Mouse (Mus musculus) hindbrain, embryonic 10.5 days (tissue): ENCODE results near the gene Lpin2. TPM values are rescaled to one million over a fixed set of nuclear protein-coding genes. Genes with fewer than 3 reads are reported as not detected.

Source experiments
- DNase-seq: peaks from one replicate; pipeline ENCODE4 v3.0.0-alpha.2; 2017; ENCODE audit warnings: low spot score
- H3K27ac ChIP-seq: fragments of 300-500 bp; sonication (generic); 2 replicates; pipeline ENCODE4 v1.5.1; 2016; ENCODE audit warnings: mild to moderate bottlenecking, moderate library complexity
- H3K27me3 ChIP-seq: fragments of 300-500 bp; sonication (generic); 2 replicates; pipeline ENCODE4 v1.6.1; 2016; ENCODE audit warnings: mild to moderate bottlenecking; ENCODE audit not compliant: poor library complexity, insufficient read depth, severe bottlenecking
- H3K36me3 ChIP-seq: fragments of 300-500 bp; sonication (generic); 2 replicates; pipeline ENCODE4 v1.6.1; 2016; ENCODE audit warnings: mild to moderate bottlenecking, moderate library complexity
- H3K4me1 ChIP-seq: fragments of 300-500 bp; sonication (generic); replicated peaks from 2 replicates; pipeline ENCODE4 v1.6.1; 2016; ENCODE audit warnings: mild to moderate bottlenecking
- H3K4me3 ChIP-seq: fragments of 300-500 bp; sonication (generic); 2 replicates; pipeline ENCODE4 v1.5.1; 2016; ENCODE audit warnings: mild to moderate bottlenecking, moderate library complexity
- H3K9me3 ChIP-seq: fragments of 300-500 bp; sonication (generic); 2 replicates; pipeline ENCODE4 v1.6.1; 2016; ENCODE audit warnings: mild to moderate bottlenecking, moderate library complexity
- WGBS: fragments of 180-500 bp; shearing (Covaris S2); methylation state at CpG from one replicate; pipeline ENCODE4 v1.1.7; 2016; 5-methylcytosine and 5-hydroxymethylcytosine counted together
- polyA plus RNA-seq: library from polyadenylated mRNA; unstranded; fragments of >200 nt; fragmentation: Nextera tagmentation; extraction: Ambion mirVana; gene quantifications from 2 replicates; pipeline ENCODE4 v1.2.1, GENCODE M21; 2016

Lpin2 gene
- polyA plus RNA-seq, 1 experiment from 2014 or later, result 31.1 TPM

- no peak for DNase-seq
- no peaks in the 10 kb centered on the region for H3K27me3 ChIP-seq
- 0 out of 2 replicates have a peak, but pooled peaks cover 3% of the 10 kb centered on the region for H3K36me3 ChIP-seq
- no peak overlapping the region for H3K27ac ChIP-seq
- 90% methylated on average over 3 of the region's 3 CpGs for WGBS
- peaks cover 11% of the 10 kb centered on the region for H3K9me3 ChIP-seq
- no peaks in the 10 kb centered on the region for H3K4me1 ChIP-seq
- H3K4me3 ChIP-seq, result no peak overlapping the region
Observed at GRCm38 (mm10) chr17:71194906-71195632, 12.7 kb downstream of the Lpin2 start.

GRCm38 (mm10) chr17:71195633-71196391, 13.5 kb downstream of the Lpin2 start:
- WGBS, result 81% methylated on average over 10 of the region's 10 CpGs
- Histone ChIP-seq H3K9me3 (peaks cover 11% of the 10 kb centered on the region), H3K4me3 (no peak overlapping the region), H3K27ac (no peak overlapping the region), H3K4me1 (no peaks in the 10 kb centered on the region; the same call in 1 of the 2 replicates), H3K27me3 (no peaks in the 10 kb centered on the region), H3K36me3 (0 out of 2 replicates have a peak, but pooled peaks cover 3% of the 10 kb centered on the region)
- DNase-seq, result no peak

GRCm38 (mm10) chr17:71196415-71196814, 14.1 kb downstream of the Lpin2 start:
- Histone ChIP-seq H3K4me1 (peaks cover under 1% of the 10 kb centered on the region; the same call in 1 of the 2 replicates), H3K36me3 (0 out of 2 replicates have a peak, but pooled peaks cover 3% of the 10 kb centered on the region), H3K27ac (no peak overlapping the region), H3K27me3 (no peaks in the 10 kb centered on the region), H3K9me3 (peaks cover 11% of the 10 kb centered on the region), H3K4me3 (no peak overlapping the region)
- 72% methylated on average over 3 of the region's 3 CpGs for WGBS
- no peak for DNase-seq

- WGBS, result 87% methylated on average over 3 of the region's 3 CpGs
- H3K36me3 ChIP-seq, result no peaks in the 10 kb centered on the region
Observed at GRCm38 (mm10) chr17:71199346-71199745, 17.0 kb downstream of the Lpin2 start.

GRCm38 (mm10) chr17:71202136-71202535, 19.8 kb downstream of the Lpin2 start:
- H3K4me1 ChIP-seq, result peaks cover 20% of the 10 kb centered on the region
- no peak overlapping the region for H3K27ac ChIP-seq
- 0 out of 2 replicates have a peak, but pooled peaks cover 2% of the 10 kb centered on the region for H3K36me3 ChIP-seq
- peak; percentile 37 for DNase-seq
- H3K27me3 ChIP-seq, result no peaks in the 10 kb centered on the region
- no peaks in the 10 kb centered on the region for H3K9me3 ChIP-seq
- no peak overlapping the region for H3K4me3 ChIP-seq
- WGBS, result 53% methylated on average over 4 of the region's 4 CpGs

More at GRCm38 (mm10) chr17:71199346-71199745, 17.0 kb downstream of the Lpin2 start:
- Histone ChIP-seq H3K27me3 (no peaks in the 10 kb centered on the region), H3K4me3 (no peak overlapping the region), H3K4me1 (peaks cover 20% of the 10 kb centered on the region), H3K9me3 (no peaks in the 10 kb centered on the region), H3K27ac (no peak overlapping the region)
- no peak for DNase-seq

- Histone ChIP-seq H3K27me3 (no peaks in the 10 kb centered on the region), H3K4me3 (no peak overlapping the region), H3K9me3 (peaks cover 4% of the 10 kb centered on the region; the same call in 1 of the 2 replicates), H3K36me3 (0 out of 2 replicates have a peak, but pooled peaks cover 9% of the 10 kb centered on the region), H3K4me1 (peaks cover 20% of the 10 kb centered on the region), H3K27ac (no peak overlapping the region)
- WGBS, result 91% methylated on average over 9 of the region's 9 CpGs
- no peak for DNase-seq
Observed at GRCm38 (mm10) chr17:71203998-71204808, 21.8 kb downstream of the Lpin2 start.

- WGBS, result 91% methylated on average over 6 of the region's 6 CpGs
- peaks cover 20% of the 10 kb centered on the region for H3K4me1 ChIP-seq
- H3K9me3 ChIP-seq, result peaks cover 4% of the 10 kb centered on the region; the same call in 1 of the 2 replicates
- no peak overlapping the region for H3K4me3 ChIP-seq
- H3K27me3 ChIP-seq, result no peaks in the 10 kb centered on the region
- 0 out of 2 replicates have a peak, but pooled peaks cover 9% of the 10 kb centered on the region for H3K36me3 ChIP-seq
- H3K27ac ChIP-seq, result no peak overlapping the region
- no peak for DNase-seq
Observed at GRCm38 (mm10) chr17:71204809-71205091, 22.4 kb downstream of the Lpin2 start.

GRCm38 (mm10) chr17:71206136-71206893, 24.0 kb downstream of the Lpin2 start:
- Histone ChIP-seq H3K27me3 (no peaks in the 10 kb centered on the region), H3K4me1 (peaks cover 20% of the 10 kb centered on the region), H3K9me3 (peaks cover 4% of the 10 kb centered on the region; the same call in 1 of the 2 replicates), H3K4me3 (no peak overlapping the region), H3K36me3 (0 out of 2 replicates have a peak, but pooled peaks cover 9% of the 10 kb centered on the region), H3K27ac (no peak overlapping the region)
- 87% methylated on average over 12 of the region's 12 CpGs for WGBS
- DNase-seq, result no peak

GRCm38 (mm10) chr17:71207268-71207667, 24.9 kb downstream of the Lpin2 start:
- no peak overlapping the region for H3K27ac ChIP-seq
- no peak overlapping the region for H3K4me3 ChIP-seq
- H3K27me3 ChIP-seq, result no peaks in the 10 kb centered on the region
- DNase-seq, result no peak
- 0 out of 2 replicates have a peak, but pooled peaks cover 9% of the 10 kb centered on the region for H3K36me3 ChIP-seq
- H3K4me1 ChIP-seq, result peaks cover 16% of the 10 kb centered on the region
- peaks cover 4% of the 10 kb centered on the region; the same call in 1 of the 2 replicates for H3K9me3 ChIP-seq
- 96% methylated on average over 3 of the region's 3 CpGs for WGBS

GRCm38 (mm10) chr17:71208376-71208775, 26.0 kb downstream of the Lpin2 start:
- no peak overlapping the region for H3K27ac ChIP-seq
- H3K9me3 ChIP-seq, result peaks cover 4% of the 10 kb centered on the region; the same call in 1 of the 2 replicates
- no peak for DNase-seq
- H3K27me3 ChIP-seq, result no peaks in the 10 kb centered on the region
- H3K4me1 ChIP-seq, result peaks cover 5% of the 10 kb centered on the region; the same call in 1 of the 2 replicates
- 0 out of 2 replicates have a peak, but pooled peaks cover 9% of the 10 kb centered on the region for H3K36me3 ChIP-seq
- H3K4me3 ChIP-seq, result no peak overlapping the region
- WGBS, result 95% methylated on average over 1 of the region's 1 CpGs

GRCm38 (mm10) chr17:71208921-71209320, 26.6 kb downstream of the Lpin2 start:
- 98% methylated on average over 1 of the region's 1 CpGs for WGBS

More at GRCm38 (mm10) chr17:71208921-71209320, 26.6 kb downstream of the Lpin2 start:
- Histone ChIP-seq H3K9me3 (peaks cover 4% of the 10 kb centered on the region; the same call in 1 of the 2 replicates), H3K27me3 (no peaks in the 10 kb centered on the region), H3K27ac (no peak overlapping the region), H3K4me3 (no peak overlapping the region), H3K36me3 (0 out of 2 replicates have a peak, but pooled peaks cover 9% of the 10 kb centered on the region), H3K4me1 (0 out of 2 replicates have a peak, but pooled peaks cover 5% of the 10 kb centered on the region)
- DNase-seq, result no peak
